Mouse (Mus musculus): ENCODE results near the gene Zcwpw1. TPM values are rescaled to one million over a fixed set of nuclear protein-coding genes. Genes with fewer than 3 reads are reported as not detected.

Zcwpw1 gene
- polyA plus RNA-seq, 1 experiment from 2014 or later: 11.3 TPM

- Histone ChIP-seq H3K4me1 (peaks cover 18% of the 10 kb centered on the region), H3K27ac (replicated peaks) (no peak overlapping the region), H3K4me2 (replicated peaks) (no peak overlapping the region), H3K36me3 (peaks cover 5% of the 10 kb centered on the region; the same call in 1 of the 2 replicates), H3K27me3 (no peaks in the 10 kb centered on the region), H3K9ac (replicated peaks) (no peak overlapping the region), H3K9me3 (no peaks in the 10 kb centered on the region), H3K4me3 (no peak overlapping the region)
- no peak for ATAC-seq (replicated peaks)
- 99% methylated on average over 2 of the region's 2 CpGs for WGBS
These were observed 1.4 kb downstream of the Zcwpw1 start for GRCm38 (mm10) chr5:137788946-137789531.

DNA sequence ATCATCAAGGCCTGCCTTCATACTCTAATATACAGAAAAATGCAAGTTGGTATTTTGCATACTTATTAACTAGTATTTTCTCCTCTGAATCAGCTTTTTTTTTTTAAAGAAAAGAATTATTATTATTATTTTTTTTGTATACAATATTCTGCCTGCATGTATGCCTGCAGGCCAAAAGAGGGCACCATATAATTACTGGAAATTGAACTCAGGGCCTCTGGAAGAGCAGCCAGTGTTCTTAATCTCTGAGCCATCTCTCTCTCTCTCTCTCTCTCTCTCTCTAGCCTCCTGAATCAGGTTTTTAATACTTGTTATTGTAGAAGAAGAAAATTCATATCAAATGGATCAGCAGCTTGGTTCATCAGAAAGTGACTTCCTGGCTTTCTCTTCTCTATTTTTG is 4.0 kb downstream of the Zcwpw1 start:
- H3K4me3 ChIP-seq: no peak overlapping the region
- no peak overlapping the region for H3K27ac ChIP-seq (replicated peaks)
- no peaks in the 10 kb centered on the region for H3K27me3 ChIP-seq
- H3K36me3 ChIP-seq: no peaks in the 10 kb centered on the region
- no peak overlapping the region for H3K4me2 ChIP-seq (replicated peaks)
- H3K9me3 ChIP-seq: no peaks in the 10 kb centered on the region
- H3K4me1 ChIP-seq: peaks cover 5% of the 10 kb centered on the region; the same call in 1 of the 2 replicates
- H3K9ac ChIP-seq (replicated peaks): no peak overlapping the region
- ATAC-seq (replicated peaks): no peak

- Histone ChIP-seq H3K36me3 (no peaks in the 10 kb centered on the region), H3K9me3 (no peaks in the 10 kb centered on the region), H3K4me3 (no peak overlapping the region), H3K27ac (replicated peaks) (no peak overlapping the region), H3K27me3 (no peaks in the 10 kb centered on the region), H3K4me1 (no peaks in the 10 kb centered on the region), H3K4me2 (replicated peaks) (no peak overlapping the region), H3K9ac (replicated peaks) (no peak overlapping the region)
- WGBS: 81% methylated on average over 3 of the region's 3 CpGs
- no peak for ATAC-seq (replicated peaks)
These were observed 9.0 kb downstream of the Zcwpw1 start for GRCm38 (mm10) chr5:137796606-137797005.

DNA sequence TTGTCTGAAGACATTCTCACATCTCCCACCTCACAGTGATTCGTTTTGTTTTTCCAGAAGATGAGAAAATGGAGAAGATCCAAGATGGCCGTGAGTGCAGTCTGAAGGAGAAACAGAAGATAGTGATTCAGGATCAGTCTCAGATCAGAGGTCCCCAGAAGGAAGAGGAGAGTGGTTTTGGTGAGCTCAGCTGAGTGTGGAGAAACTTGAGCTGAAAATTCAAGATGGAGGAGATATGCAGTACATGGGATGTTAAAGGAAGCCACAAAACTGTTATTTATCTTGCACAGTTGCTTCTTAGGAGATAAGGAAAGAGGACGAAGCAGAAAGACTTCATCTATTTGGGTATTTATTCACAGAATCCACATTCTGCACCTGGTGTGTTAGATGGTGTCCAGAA is 13.3 kb downstream of the Zcwpw1 start:
- WGBS: 87% methylated on average over 3 of the region's 3 CpGs

DNA sequence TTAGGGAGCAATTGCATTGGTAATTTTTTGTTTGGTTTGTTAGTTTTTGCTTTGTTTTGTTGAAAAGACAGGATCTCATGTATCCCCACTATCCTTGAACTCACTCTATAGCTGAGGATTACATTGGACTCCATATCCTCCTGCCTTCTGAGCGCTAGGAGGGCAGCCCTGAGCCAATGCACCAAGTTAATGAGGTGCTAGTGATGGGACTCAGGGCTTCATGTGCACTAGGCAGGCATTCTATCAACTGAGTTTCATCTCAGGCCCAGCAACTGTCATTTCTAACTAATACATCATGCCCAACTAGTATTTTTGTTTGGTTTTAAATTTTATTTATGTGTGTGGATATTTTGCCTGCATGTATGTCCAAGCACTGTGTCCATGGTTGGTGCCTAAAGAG is 18.6 kb downstream of the Zcwpw1 start:
- Histone ChIP-seq H3K4me2 (replicated peaks) (no peak overlapping the region), H3K9me3 (no peaks in the 10 kb centered on the region), H3K36me3 (no peaks in the 10 kb centered on the region), H3K27me3 (no peaks in the 10 kb centered on the region), H3K27ac (replicated peaks) (no peak overlapping the region), H3K9ac (replicated peaks) (no peak overlapping the region), H3K4me1 (no peaks in the 10 kb centered on the region), H3K4me3 (no peak overlapping the region)
- no peak for ATAC-seq (replicated peaks)
- 79% methylated on average over 1 of the region's 1 CpGs for WGBS

More for the DNA sequence above, 13.3 kb downstream of the Zcwpw1 start:
- H3K9ac ChIP-seq (replicated peaks): no peak overlapping the region
- no peak overlapping the region for H3K4me2 ChIP-seq (replicated peaks)
- no peaks in the 10 kb centered on the region for H3K9me3 ChIP-seq
- no peaks in the 10 kb centered on the region for H3K36me3 ChIP-seq
- H3K27ac ChIP-seq (replicated peaks): no peak overlapping the region
- no peaks in the 10 kb centered on the region for H3K4me1 ChIP-seq
- no peaks in the 10 kb centered on the region for H3K27me3 ChIP-seq
- H3K4me3 ChIP-seq: no peak overlapping the region
- no peak for ATAC-seq (replicated peaks)

DNA sequence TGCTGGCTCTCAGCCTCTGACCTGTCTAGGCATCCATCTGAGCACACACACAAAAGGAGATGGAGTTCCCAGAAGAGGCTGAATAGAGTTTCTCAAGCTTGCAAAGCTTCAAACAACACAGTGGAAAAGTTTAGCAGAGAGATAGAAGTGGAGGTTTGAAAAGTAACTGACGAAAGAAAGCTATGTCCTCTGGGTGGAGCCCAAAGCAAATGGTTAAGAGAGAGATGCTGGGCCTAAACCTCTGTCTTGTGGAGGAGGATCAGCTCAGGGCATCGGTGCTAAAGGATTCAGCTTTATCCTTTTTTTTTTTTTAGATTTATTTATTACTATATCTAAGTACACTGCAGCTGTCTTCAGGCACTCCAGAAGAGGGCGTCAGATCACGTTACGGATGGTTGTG is 20.7 kb downstream of the Zcwpw1 start:
- H3K4me1 ChIP-seq: no peaks in the 10 kb centered on the region
- no peak overlapping the region for H3K9ac ChIP-seq (replicated peaks)
- H3K4me2 ChIP-seq (replicated peaks): no peak overlapping the region
- 91% methylated on average over 5 of the region's 5 CpGs for WGBS
- ATAC-seq (replicated peaks): no peak
- H3K4me3 ChIP-seq: no peak overlapping the region
- no peaks in the 10 kb centered on the region for H3K36me3 ChIP-seq
- no peak overlapping the region for H3K27ac ChIP-seq (replicated peaks)
- no peaks in the 10 kb centered on the region for H3K27me3 ChIP-seq
- H3K9me3 ChIP-seq: no peaks in the 10 kb centered on the region

- ATAC-seq (replicated peaks): no peak
- Histone ChIP-seq H3K9ac (replicated peaks) (no peak overlapping the region), H3K4me2 (replicated peaks) (no peak overlapping the region), H3K9me3 (no peaks in the 10 kb centered on the region), H3K4me1 (no peaks in the 10 kb centered on the region), H3K27me3 (no peaks in the 10 kb centered on the region), H3K27ac (replicated peaks) (no peak overlapping the region), H3K4me3 (no peak overlapping the region), H3K36me3 (no peaks in the 10 kb centered on the region)
- 80% methylated on average over 4 of the region's 4 CpGs for WGBS
These were observed 30.0 kb downstream of the Zcwpw1 start for GRCm38 (mm10) chr5:137817466-137818222.

GRCm38 (mm10) chr5:137822126-137822525 is 34.5 kb downstream of the Zcwpw1 start:
- H3K36me3 ChIP-seq: no peaks in the 10 kb centered on the region
- H3K9me3 ChIP-seq: no peaks in the 10 kb centered on the region
- H3K27me3 ChIP-seq: no peaks in the 10 kb centered on the region
- no peaks in the 10 kb centered on the region for H3K4me1 ChIP-seq
- H3K27ac ChIP-seq (replicated peaks): no peak overlapping the region
- H3K4me2 ChIP-seq (replicated peaks): no peak overlapping the region
- ATAC-seq (replicated peaks): no peak
- 65% methylated on average over 4 of the region's 4 CpGs for WGBS
- H3K4me3 ChIP-seq: no peak overlapping the region
- H3K9ac ChIP-seq (replicated peaks): no peak overlapping the region

- Histone ChIP-seq H3K4me1 (no peaks in the 10 kb centered on the region), H3K27me3 (no peaks in the 10 kb centered on the region), H3K36me3 (no peaks in the 10 kb centered on the region), H3K27ac (replicated peaks) (no peak overlapping the region), H3K4me3 (no peak overlapping the region), H3K9ac (replicated peaks) (no peak overlapping the region), H3K4me2 (replicated peaks) (no peak overlapping the region), H3K9me3 (no peaks in the 10 kb centered on the region)
- 84% methylated on average over 1 of the region's 1 CpGs for WGBS
- ATAC-seq (replicated peaks): no peak
These were observed 35.0 kb downstream of the Zcwpw1 start for GRCm38 (mm10) chr5:137822602-137823001.

DNA sequence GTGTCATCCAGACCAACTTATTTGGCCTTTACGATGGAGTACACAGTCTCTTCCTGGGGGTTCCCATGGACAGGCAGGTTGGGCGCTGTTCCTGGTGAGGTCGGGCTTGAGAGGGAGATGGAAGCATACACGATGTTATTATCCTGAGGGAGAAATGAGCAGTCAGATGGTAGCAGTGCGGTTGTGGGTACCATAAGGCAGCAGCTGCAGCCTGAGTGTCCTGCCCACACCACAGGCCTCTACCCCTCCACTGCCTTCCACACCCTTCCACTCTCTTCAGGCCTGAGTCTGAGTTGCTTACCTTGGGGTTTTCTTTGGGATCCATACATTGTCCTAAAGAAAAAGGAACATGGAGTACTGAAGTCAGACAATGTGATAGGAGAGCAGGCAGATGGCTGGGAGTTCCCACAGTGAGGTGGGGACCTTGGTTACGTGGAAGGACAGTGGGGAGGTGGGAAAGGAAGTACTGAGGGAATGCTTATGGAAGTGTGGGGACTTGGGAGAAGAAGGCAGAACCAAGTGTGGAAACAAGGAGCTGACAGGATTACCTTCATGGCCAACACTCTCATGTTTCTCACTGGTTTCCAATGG is 36.0 kb downstream of the Zcwpw1 start:
- no peak overlapping the region for H3K4me2 ChIP-seq (replicated peaks)
- no peak for ATAC-seq (replicated peaks)
- H3K36me3 ChIP-seq: no peaks in the 10 kb centered on the region
- no peaks in the 10 kb centered on the region for H3K4me1 ChIP-seq
- WGBS: 95% methylated on average over 6 of the region's 6 CpGs
- H3K27me3 ChIP-seq: no peaks in the 10 kb centered on the region
- no peak overlapping the region for H3K9ac ChIP-seq (replicated peaks)
- H3K4me3 ChIP-seq: no peak overlapping the region
- no peaks in the 10 kb centered on the region for H3K9me3 ChIP-seq
- H3K27ac ChIP-seq (replicated peaks): no peak overlapping the region

GRCm38 (mm10) chr5:137825030-137825429 is 37.4 kb downstream of the Zcwpw1 start:
- ATAC-seq (replicated peaks): no peak
- no peaks in the 10 kb centered on the region for H3K27me3 ChIP-seq
- H3K4me2 ChIP-seq (replicated peaks): no peak overlapping the region
- no peaks in the 10 kb centered on the region for H3K4me1 ChIP-seq
- WGBS: 89% methylated on average over 3 of the region's 3 CpGs
- H3K9me3 ChIP-seq: no peaks in the 10 kb centered on the region
- H3K36me3 ChIP-seq: no peaks in the 10 kb centered on the region
- no peak overlapping the region for H3K4me3 ChIP-seq
- no peak overlapping the region for H3K27ac ChIP-seq (replicated peaks)
- H3K9ac ChIP-seq (replicated peaks): no peak overlapping the region

- Histone ChIP-seq H3K9ac (replicated peaks) (no peak overlapping the region), H3K4me2 (replicated peaks) (no peak overlapping the region), H3K27ac (replicated peaks) (no peak overlapping the region), H3K4me1 (no peaks in the 10 kb centered on the region), H3K36me3 (no peaks in the 10 kb centered on the region), H3K27me3 (no peaks in the 10 kb centered on the region), H3K9me3 (no peaks in the 10 kb centered on the region), H3K4me3 (no peak overlapping the region)
- no peak for ATAC-seq (replicated peaks)
- WGBS: 82% methylated on average over 2 of the region's 2 CpGs
These were observed 38.4 kb downstream of the Zcwpw1 start for GRCm38 (mm10) chr5:137825971-137826370.

Data from forebrain, embryonic 15.5 days (tissue).